Mouse (Mus musculus) E14TG2a.4 (cell line): ENCODE measurements at regions not wholly inside any gene's neighbourhood (a gene's known extent, or its start where the extent isn't known, plus 50 kb on each side); places are given as distances from the start of the nearest gene placed in this dataset.

ENCODE experiments used
- CTCF ChIP-seq: conservative IDR thresholded peaks from 2 replicates; pipeline ENCODE4 v1.5.1; 2014; ENCODE audit warnings: low read length
- NANOG ChIP-seq: IDR thresholded peaks from 2 replicates; pipeline ENCODE4 v1.6.1; 2014; ENCODE audit warnings: borderline replicate concordance, low read length, mixed read lengths

GRCm38 (mm10) chr2:178987935-178988334, 454.3 kb upstream of the Cdh4 start:
- TF ChIP-seq CTCF (no peak), NANOG (no peak)
